Mouse (Mus musculus): ENCODE measurements at regions not wholly inside any gene's neighbourhood (a gene's known extent, or its start where the extent isn't known, plus 50 kb on each side); places are given as distances from the start of the nearest gene placed in this dataset.

GRCm38 (mm10) chr4:131014301-131015081 lies 70.3 kb downstream of the Matn1 start:
- no peak for DNase-seq (ENCODE audit: low spot score)

GRCm38 (mm10) chr4:131015156-131015555 lies 71.0 kb downstream of the Matn1 start:
- no peak for DNase-seq (ENCODE audit: low spot score)

DNA sequence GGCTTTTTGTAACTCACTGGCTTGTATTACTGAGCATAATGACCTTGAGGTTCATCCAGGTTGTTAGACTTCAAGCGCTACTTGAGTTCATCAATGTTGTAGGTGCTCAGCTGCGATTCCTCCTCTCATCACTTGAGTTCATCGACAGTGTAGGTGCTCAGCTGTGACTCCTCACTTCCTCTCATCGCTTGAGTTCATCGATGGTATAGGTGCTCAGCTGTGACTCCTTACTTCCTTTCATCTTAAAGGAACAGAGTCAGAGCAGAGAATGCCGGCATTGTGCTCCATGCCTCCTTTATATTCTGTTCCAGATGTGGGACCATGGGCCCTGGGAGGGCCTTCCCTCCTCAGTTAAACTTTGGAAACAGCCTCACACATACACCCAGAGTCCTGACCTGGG lies 79.4 kb downstream of the Matn1 start:
- no peak for DNase-seq (ENCODE audit: low spot score)

GRCm38 (mm10) chr4:131036292-131036691 lies 92.1 kb downstream of the Matn1 start:
- no peak for DNase-seq (ENCODE audit: low spot score)

DNA sequence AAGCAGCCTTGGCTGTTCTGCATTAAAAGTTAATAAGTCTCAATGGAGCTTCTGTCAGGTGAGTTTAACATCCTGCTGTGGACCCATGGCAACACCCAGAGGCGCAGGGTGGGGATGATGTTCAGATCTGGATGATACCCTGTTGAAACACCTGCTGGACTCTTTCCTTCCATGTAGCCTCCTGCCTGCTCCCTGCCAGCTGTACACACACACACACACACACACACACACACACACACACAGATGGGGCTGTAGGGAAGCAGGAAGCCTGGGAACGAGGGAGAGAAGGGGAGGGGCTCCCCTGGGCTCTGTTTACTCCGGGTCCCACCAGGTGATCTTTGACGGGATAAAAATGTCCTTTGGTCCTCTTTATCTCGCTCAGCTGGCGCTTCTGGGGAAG lies 93.0 kb downstream of the Matn1 start:
- no peak for DNase-seq (ENCODE audit: low spot score)

- DNase-seq (ENCODE audit: low spot score), result no peak
Observed at GRCm38 (mm10) chr4:131039686-131040085, 95.5 kb downstream of the Matn1 start.

DNA sequence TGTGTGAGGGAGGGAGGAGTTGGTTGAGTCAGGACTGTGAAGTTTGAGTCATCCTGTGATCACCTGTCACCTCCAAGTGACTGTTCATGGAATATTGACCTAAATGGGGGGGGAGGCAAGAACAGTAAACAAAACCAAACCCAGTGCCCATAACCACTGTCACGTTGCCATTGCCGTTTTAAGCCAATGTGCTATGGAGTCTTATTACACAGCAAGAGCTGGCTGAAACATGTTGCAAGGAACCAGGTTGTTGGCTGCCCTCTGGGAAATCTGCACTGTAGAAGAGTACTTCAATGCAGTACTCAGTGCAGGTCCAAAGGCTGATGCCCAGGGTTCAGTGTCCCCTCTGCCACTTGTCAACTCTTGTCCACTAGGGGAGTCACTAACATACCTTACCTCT lies 97.0 kb downstream of the Matn1 start:
- no peak for DNase-seq (ENCODE audit: low spot score)

DNA sequence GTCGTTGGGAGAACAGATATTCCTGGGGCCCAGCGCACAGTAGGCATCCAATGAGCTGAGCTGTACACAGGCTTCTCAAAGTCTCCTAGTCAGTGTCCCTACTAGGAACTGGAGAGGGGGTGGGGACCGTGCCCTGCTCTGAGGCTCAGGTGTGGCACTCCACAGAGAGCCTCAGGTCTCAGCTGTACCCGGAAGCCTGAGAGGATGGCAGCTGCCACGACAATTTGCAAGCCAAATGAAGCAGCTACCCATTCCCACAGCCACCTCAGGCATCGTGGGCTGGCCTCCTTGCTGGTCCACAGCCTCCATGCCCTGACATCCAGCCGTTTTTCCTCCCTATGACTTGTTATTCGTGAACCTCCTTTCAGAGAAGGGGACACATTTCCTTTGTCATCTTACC lies 101.9 kb downstream of the Matn1 start:
- DNase-seq (ENCODE audit: low spot score), result no peak

- no peak for DNase-seq (ENCODE audit: low spot score)
Observed at GRCm38 (mm10) chr4:131046969-131047650, 102.9 kb downstream of the Matn1 start.

DNA sequence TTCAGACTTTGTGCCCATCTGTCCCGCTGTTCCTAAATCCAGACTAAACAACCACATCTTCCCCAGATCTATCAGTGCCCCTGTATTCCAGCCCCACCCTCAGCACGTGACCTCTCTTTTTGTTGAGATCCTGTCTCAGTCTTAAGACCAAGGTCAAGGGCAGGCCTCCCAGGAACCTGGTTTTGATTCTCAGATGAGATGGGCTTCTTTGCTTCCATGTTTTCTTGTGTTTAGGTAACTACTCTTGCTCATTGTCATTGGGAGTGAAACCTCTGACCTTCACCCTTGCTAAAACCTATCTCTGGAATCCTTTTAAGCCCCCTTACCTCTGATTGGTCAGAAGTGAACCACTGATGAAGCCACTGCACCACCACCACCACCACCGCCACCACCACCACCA lies 112.1 kb downstream of the Matn1 start:
- DNase-seq (ENCODE audit: low spot score), result no peak

DNA sequence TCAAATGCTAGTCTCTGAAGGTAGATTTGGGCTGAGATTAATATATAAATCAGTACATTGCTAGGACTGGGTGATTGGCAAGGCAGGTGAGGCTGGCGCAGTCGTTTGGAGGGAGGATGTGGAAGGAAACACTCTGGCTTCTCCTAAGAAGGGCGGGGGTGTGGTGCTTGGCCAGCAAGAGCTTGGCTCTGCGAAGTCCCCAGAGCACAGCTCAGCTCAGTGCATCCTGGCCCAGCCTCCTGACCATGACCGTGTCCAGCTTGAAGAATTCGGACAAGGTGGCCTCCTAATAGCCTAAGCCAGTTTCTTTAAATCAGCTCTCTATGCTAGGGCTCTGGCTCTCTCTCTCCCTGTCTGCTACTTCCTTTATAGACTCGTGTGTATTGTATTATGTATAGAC lies 115.4 kb downstream of the Matn1 start:
- DNase-seq (ENCODE audit: low spot score), result no peak

GRCm38 (mm10) chr4:131060191-131060680 lies 116.1 kb downstream of the Matn1 start:
- DNase-seq (ENCODE audit: low spot score), result no peak

DNA sequence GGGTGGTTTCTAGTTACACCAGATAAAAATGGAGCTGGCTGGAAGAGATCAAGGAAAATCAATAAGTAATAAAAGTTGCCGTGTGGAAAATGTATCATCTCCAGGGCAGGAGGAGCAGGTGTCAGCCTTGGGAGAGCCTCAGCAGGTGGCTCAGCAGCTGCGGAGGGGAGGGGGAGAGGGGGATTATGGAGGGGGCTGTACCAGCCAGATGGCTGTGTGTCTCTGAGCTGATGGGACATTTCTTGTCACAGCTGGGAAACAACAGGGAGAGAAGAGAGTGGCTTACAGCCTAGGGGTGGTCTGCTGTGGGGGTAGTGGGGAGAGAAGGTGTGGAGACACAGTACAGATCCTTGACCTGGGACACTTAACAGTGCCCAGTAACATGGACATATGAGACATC lies 116.5 kb downstream of the Matn1 start:
- no peak for DNase-seq (ENCODE audit: low spot score)

- no peak for DNase-seq (ENCODE audit: low spot score)
Observed at GRCm38 (mm10) chr4:131062592-131062991, 118.4 kb downstream of the Matn1 start.

DNA sequence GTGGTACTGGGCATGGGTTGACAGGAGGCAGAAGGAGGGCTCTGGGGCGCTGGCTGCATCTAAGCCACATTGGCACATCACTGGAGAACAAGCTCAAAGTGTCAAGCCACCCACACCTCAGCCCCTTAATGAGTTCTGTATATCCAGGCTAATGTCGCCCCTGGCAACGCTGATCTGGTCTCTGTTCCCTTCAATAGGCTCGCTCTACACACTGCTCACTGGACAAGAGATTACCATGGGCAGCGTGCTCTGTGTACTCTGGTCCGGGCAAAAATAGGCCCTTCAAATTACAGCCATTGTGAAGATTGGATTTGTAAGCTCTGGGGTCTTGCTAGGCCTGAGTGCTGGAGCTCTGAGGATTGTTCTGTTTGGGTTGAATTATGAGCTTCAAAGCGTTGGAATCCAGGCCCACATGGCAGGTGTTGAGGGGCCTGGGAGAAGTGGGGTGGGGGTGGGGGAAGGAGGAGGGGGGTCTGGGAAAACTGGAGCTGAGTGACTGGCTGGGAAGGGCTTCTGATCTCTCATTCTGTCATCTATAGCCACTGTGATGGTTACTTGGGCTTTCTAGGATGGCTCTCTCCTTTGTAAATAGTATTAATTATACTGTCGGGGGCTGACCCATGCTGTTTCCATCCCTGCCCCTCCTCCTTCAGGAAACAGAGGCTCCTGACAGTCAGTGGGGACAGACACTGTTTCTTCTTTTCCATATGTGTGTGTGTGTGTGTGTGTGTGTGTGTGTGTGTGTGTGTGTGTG lies 122.2 kb downstream of the Matn1 start:
- no peak for DNase-seq (ENCODE audit: low spot score)

- DNase-seq (ENCODE audit: low spot score), result no peak
Observed at GRCm38 (mm10) chr4:131070566-131070965, 126.4 kb downstream of the Matn1 start.

DNA sequence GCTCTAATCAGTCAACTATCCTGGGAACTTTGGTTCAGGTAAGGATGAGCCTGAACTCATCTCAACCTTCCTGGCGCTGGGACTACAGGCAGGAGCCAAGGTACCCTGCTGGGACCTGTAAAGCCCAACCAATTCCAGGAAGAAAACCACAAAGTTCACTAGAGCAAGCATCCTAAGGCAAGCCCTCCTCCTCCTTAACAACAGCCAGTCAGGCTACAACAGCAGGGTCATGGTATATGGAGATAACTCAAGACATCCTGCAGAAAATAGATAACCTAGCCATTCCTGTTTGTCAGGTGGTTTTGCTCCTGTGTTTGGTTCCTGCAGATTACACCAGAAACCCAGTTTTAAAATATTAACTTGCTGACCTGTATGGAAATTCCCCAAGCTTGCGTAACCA lies 128.4 kb downstream of the Matn1 start:
- DNase-seq (ENCODE audit: low spot score), result no peak

DNA sequence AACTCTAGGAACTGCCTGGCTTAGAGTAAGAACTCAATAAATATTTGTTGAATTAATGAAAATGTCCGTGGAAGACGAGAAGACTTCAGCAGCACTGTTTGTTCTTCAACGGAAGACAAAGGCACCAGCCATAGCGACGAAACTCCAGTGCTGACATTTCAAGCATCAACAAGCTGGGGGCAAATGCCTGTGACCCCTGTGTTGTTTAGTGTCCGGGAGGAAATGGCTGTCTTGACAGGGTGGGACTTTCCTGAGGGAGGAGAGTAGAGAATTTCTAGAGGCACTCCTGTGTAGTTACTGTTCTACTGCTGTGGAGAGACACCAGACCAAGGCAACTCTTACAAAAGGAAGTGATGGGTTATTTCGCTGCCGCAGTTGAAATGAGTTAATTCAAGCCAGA lies 129.2 kb downstream of the Matn1 start:
- DNase-seq (ENCODE audit: low spot score), result no peak

DNA sequence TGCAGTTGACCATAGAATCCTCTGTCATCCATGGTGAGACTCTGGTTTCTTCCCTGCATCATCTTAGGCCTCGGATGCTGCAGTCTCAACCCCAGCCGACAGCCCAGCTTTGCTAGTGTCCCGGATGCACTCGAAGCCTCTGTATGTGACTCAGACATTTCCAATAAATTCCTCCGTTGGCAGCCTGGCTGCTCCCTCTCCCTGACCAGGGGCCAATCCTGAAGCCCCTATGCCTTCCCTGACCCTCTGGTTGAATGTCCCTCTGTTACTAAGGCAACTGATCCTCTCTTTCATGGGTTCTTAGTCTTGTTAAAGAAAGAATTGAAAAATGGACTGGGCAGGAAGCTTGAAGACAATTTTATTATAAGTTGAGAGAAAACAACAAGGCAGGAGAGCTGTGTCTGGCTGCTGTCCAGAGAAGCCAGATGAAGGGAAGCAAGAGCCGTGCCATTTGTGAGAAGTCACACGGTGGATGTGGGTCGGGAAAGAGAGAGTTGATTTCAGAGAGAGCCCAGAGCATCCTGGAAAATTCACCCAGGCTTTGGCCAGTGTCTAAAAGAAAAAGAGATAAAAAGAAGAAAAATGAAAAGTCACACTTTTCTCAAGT lies 131.2 kb downstream of the Matn1 start:
- DNase-seq (ENCODE audit: low spot score), result no peak

- no peak for DNase-seq (ENCODE audit: low spot score)
Observed at GRCm38 (mm10) chr4:131076628-131077027, 132.4 kb downstream of the Matn1 start.

- no peak for DNase-seq (ENCODE audit: low spot score)
Observed at GRCm38 (mm10) chr4:131080113-131080512, 135.9 kb downstream of the Matn1 start.

- no peak for DNase-seq (ENCODE audit: low spot score)
Observed at GRCm38 (mm10) chr4:131083405-131083804, 139.2 kb downstream of the Matn1 start.
